Mouse (Mus musculus): ENCODE data around the gene Enpp1. TPM values are rescaled to one million over a fixed set of nuclear protein-coding genes. Genes with fewer than 3 reads are reported as not detected.

The Enpp1 gene
- polyA plus RNA-seq, 1 experiment from 2014 or later, result 3.2 TPM

DNA sequence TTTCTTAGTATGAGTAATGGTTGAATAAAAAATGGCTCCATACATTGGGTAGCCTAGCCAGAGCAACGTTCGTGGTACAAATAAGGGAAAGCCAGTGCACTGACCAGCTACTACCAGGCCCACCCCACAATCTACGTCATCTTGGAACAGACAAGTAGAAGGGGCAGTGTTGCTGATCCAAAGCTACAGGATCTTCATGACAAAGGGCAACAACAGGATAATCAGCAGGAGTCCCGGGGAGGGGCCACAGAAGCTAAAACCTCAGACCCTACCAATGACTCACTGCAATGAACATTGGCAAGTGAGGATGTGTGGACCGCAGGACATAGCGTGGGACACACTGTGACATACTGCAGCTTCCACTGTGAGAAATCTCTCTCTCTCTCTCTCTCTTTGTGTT, 96.2 kb downstream of the Enpp1 start:
- Histone ChIP-seq H3K27ac (no peak overlapping the region), H3K9ac (no peak overlapping the region), H3K4me1 (no peaks in the 10 kb centered on the region), H3K4me2 (no peak overlapping the region), H3K36me3 (no peaks in the 10 kb centered on the region), H3K27me3 (no peaks in the 10 kb centered on the region), H3K4me3 (no peak overlapping the region), H3K9me3 (no peaks in the 10 kb centered on the region)
- WGBS, result 86% methylated on average over 6 of the region's 6 CpGs
- no peak for ATAC-seq (ENCODE audit: insufficient number of reproducible peaks, insufficient read depth, low FRiP score, low TSS enrichment, low read depth)

DNA sequence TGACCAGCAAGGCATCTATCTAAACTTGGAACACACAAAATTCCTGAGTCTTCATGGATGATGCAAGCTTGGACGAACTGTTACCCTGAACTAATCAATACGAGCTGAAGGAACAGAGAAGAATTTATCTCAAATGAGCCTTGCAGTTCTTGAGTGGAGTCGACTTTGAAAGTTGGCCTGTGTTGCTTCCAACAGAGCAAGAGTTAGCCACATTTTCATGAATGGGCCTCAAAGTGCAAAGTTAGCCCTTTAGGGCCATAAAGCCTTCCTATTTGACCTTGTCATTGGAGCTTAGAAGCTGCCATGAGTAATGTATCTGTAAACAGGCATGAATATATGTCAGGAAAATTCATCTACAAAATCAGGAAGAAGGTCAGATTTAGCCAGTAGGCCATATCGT, 97.2 kb downstream of the Enpp1 start:
- ATAC-seq (ENCODE audit: insufficient number of reproducible peaks, insufficient read depth, low FRiP score, low TSS enrichment, low read depth), result no peak
- H3K4me2 ChIP-seq, result no peak overlapping the region

GRCm38 (mm10) chr10:24609766-24610165, 102.2 kb downstream of the Enpp1 start:
- no peak overlapping the region for H3K27ac ChIP-seq
- no peak overlapping the region for H3K4me3 ChIP-seq
- no peak overlapping the region for H3K9ac ChIP-seq
- 90% methylated on average over 9 of the region's 9 CpGs for WGBS
- H3K9me3 ChIP-seq, result no peaks in the 10 kb centered on the region
- no peaks in the 10 kb centered on the region for H3K4me1 ChIP-seq
- no peaks in the 10 kb centered on the region for H3K36me3 ChIP-seq
- H3K27me3 ChIP-seq, result no peaks in the 10 kb centered on the region
- H3K4me2 ChIP-seq, result no peak overlapping the region
- ATAC-seq (ENCODE audit: insufficient number of reproducible peaks, insufficient read depth, low FRiP score, low TSS enrichment, low read depth), result no peak

More for the DNA sequence above, 97.2 kb downstream of the Enpp1 start:
- Histone ChIP-seq H3K4me1 (no peaks in the 10 kb centered on the region), H3K36me3 (no peaks in the 10 kb centered on the region), H3K27ac (no peak overlapping the region), H3K4me3 (no peak overlapping the region), H3K27me3 (no peaks in the 10 kb centered on the region), H3K9me3 (no peaks in the 10 kb centered on the region), H3K9ac (no peak overlapping the region)
- 86% methylated on average over 4 of the region's 4 CpGs for WGBS

- Histone ChIP-seq H3K9ac (no peak overlapping the region), H3K27me3 (no peaks in the 10 kb centered on the region), H3K36me3 (no peaks in the 10 kb centered on the region), H3K4me2 (no peak overlapping the region), H3K27ac (no peak overlapping the region), H3K4me1 (no peaks in the 10 kb centered on the region), H3K4me3 (no peak overlapping the region), H3K9me3 (no peaks in the 10 kb centered on the region)
- no peak for ATAC-seq (ENCODE audit: insufficient number of reproducible peaks, insufficient read depth, low FRiP score, low TSS enrichment, low read depth)
- 89% methylated on average over 3 of the region's 3 CpGs for WGBS
Measured at GRCm38 (mm10) chr10:24609146-24609545, 102.8 kb downstream of the Enpp1 start.

DNA sequence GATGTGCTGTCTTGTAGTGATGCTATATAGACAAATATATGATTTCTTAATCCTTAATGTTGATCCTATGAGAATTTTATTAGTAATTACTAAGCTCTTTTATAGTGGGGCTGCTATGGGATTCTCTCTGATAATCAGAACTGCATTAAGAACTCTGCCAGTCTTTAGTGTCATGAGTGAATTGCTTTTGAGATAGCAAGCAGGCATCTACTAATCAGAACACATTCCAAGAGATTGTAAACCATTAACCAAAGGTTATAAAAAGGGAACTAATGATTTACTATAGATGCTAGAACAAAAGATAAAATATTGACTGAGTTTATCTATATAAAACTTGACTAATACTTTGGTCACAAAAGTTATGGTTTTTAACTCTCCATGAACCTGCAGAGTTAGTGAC, 108.2 kb downstream of the Enpp1 start:
- Histone ChIP-seq H3K4me1 (no peaks in the 10 kb centered on the region), H3K9ac (no peak overlapping the region), H3K36me3 (no peaks in the 10 kb centered on the region), H3K27ac (no peak overlapping the region), H3K9me3 (no peaks in the 10 kb centered on the region), H3K27me3 (no peaks in the 10 kb centered on the region), H3K4me3 (no peak overlapping the region), H3K4me2 (no peak overlapping the region)
- no peak for ATAC-seq (ENCODE audit: insufficient number of reproducible peaks, insufficient read depth, low FRiP score, low TSS enrichment, low read depth)

- WGBS, result 58% methylated on average over 2 of the region's 2 CpGs
- no peak overlapping the region for H3K4me2 ChIP-seq
Measured at GRCm38 (mm10) chr10:24603035-24603434, 108.9 kb downstream of the Enpp1 start.

GRCm38 (mm10) chr10:24599802-24600201, 112.2 kb downstream of the Enpp1 start:
- H3K4me3 ChIP-seq, result no peak overlapping the region
- peaks cover 22% of the 10 kb centered on the region for H3K4me1 ChIP-seq
- no peaks in the 10 kb centered on the region for H3K9me3 ChIP-seq
- no peak overlapping the region for H3K9ac ChIP-seq
- WGBS, result 83% methylated on average over 5 of the region's 5 CpGs
- no peaks in the 10 kb centered on the region for H3K27me3 ChIP-seq
- H3K36me3 ChIP-seq, result 0 out of 2 replicates have a peak, but pooled peaks cover 5% of the 10 kb centered on the region
- ATAC-seq (ENCODE audit: insufficient number of reproducible peaks, insufficient read depth, low FRiP score, low TSS enrichment, low read depth), result no peak
- no peak overlapping the region for H3K4me2 ChIP-seq
- no peak overlapping the region for H3K27ac ChIP-seq

More at GRCm38 (mm10) chr10:24603035-24603434, 108.9 kb downstream of the Enpp1 start:
- Histone ChIP-seq H3K27me3 (no peaks in the 10 kb centered on the region), H3K9me3 (no peaks in the 10 kb centered on the region), H3K4me1 (no peaks in the 10 kb centered on the region), H3K4me3 (no peak overlapping the region), H3K36me3 (no peaks in the 10 kb centered on the region), H3K27ac (no peak overlapping the region), H3K9ac (no peak overlapping the region)
- ATAC-seq (ENCODE audit: insufficient number of reproducible peaks, insufficient read depth, low FRiP score, low TSS enrichment, low read depth), result no peak

- Histone ChIP-seq H3K4me1 (peaks cover 33% of the 10 kb centered on the region), H3K27ac (no peak overlapping the region), H3K9ac (no peak overlapping the region), H3K9me3 (no peaks in the 10 kb centered on the region), H3K27me3 (no peaks in the 10 kb centered on the region), H3K4me3 (no peak overlapping the region), H3K36me3 (0 out of 2 replicates have a peak, but pooled peaks cover 5% of the 10 kb centered on the region), H3K4me2 (peak overlapping the region; percentile 73; the same call in 1 of the 2 replicates)
- ATAC-seq (ENCODE audit: insufficient number of reproducible peaks, insufficient read depth, low FRiP score, low TSS enrichment, low read depth), result no peak
- 88% methylated on average over 6 of the region's 6 CpGs for WGBS
Measured at GRCm38 (mm10) chr10:24598693-24599092, 113.3 kb downstream of the Enpp1 start.

- H3K36me3 ChIP-seq, result 0 out of 2 replicates have a peak, but pooled peaks cover 5% of the 10 kb centered on the region
- 86% methylated on average over 4 of the region's 4 CpGs for WGBS
- peaks cover 42% of the 10 kb centered on the region for H3K4me1 ChIP-seq
- H3K4me2 ChIP-seq, result peak overlapping the region; percentile 73
- H3K4me3 ChIP-seq, result peak overlapping the region; percentile 64
- ATAC-seq (ENCODE audit: insufficient number of reproducible peaks, insufficient read depth, low FRiP score, low TSS enrichment, low read depth), result no peak
- H3K27ac ChIP-seq, result no peak overlapping the region; the same call in 1 of the 2 replicates
- no peaks in the 10 kb centered on the region for H3K27me3 ChIP-seq
- H3K9ac ChIP-seq, result no peak overlapping the region; the same call in 1 of the 2 replicates
- H3K9me3 ChIP-seq, result no peaks in the 10 kb centered on the region
Measured at GRCm38 (mm10) chr10:24597789-24598188, 114.2 kb downstream of the Enpp1 start.

GRCm38 (mm10) chr10:24596869-24597339, 115.1 kb downstream of the Enpp1 start:
- H3K27ac ChIP-seq, result peak overlapping the region; percentile 88

GRCm38 (mm10) chr10:24596003-24596868, 115.7 kb downstream of the Enpp1 start:
- 18% methylated on average over 31 of the region's 31 CpGs for WGBS
- 0 out of 2 replicates have a peak, but pooled peaks cover 5% of the 10 kb centered on the region for H3K36me3 ChIP-seq
- peak overlapping the region; percentile 73 for H3K4me2 ChIP-seq
- H3K9me3 ChIP-seq, result no peaks in the 10 kb centered on the region
- peaks cover 50% of the 10 kb centered on the region for H3K4me1 ChIP-seq
- no peak for ATAC-seq (ENCODE audit: insufficient number of reproducible peaks, insufficient read depth, low FRiP score, low TSS enrichment, low read depth)
- H3K27me3 ChIP-seq, result no peaks in the 10 kb centered on the region
- H3K27ac ChIP-seq, result peak overlapping the region; percentile 88
- H3K4me3 ChIP-seq, result peak overlapping the region; percentile 64
- peak overlapping the region; percentile 89 for H3K9ac ChIP-seq

More at GRCm38 (mm10) chr10:24596869-24597339, 115.1 kb downstream of the Enpp1 start:
- Histone ChIP-seq H3K9ac (peak overlapping the region; percentile 89), H3K4me1 (peaks cover 43% of the 10 kb centered on the region), H3K36me3 (0 out of 2 replicates have a peak, but pooled peaks cover 5% of the 10 kb centered on the region), H3K4me3 (peak overlapping the region; percentile 64), H3K27me3 (no peaks in the 10 kb centered on the region), H3K4me2 (peak overlapping the region; percentile 73), H3K9me3 (no peaks in the 10 kb centered on the region)
- ATAC-seq (ENCODE audit: insufficient number of reproducible peaks, insufficient read depth, low FRiP score, low TSS enrichment, low read depth), result no peak
- WGBS, result 52% methylated on average over 7 of the region's 7 CpGs

All from embryonic facial prominence, embryonic 13.5 days (tissue).